Mouse (Mus musculus) R1 (cell line): ENCODE data around the gene P4htm.

Experiments
- DNase-seq: peaks from one replicate; pipeline ENCODE4 v3.0.0-alpha.2; 2018; ENCODE audit warnings: low read depth, low spot score

The P4htm gene

GRCm38 (mm10) chr9:108546875-108547274 lies 50.6 kb downstream of the P4htm start:
- DNase-seq: no peak

GRCm38 (mm10) chr9:108545986-108546385 lies 51.5 kb downstream of the P4htm start:
- DNase-seq: no peak

GRCm38 (mm10) chr9:108540846-108541245 lies 56.6 kb downstream of the P4htm start:
- no peak for DNase-seq

GRCm38 (mm10) chr9:108531496-108531895 lies 66.0 kb downstream of the P4htm start:
- DNase-seq: no peak

- no peak for DNase-seq
These were observed 66.5 kb downstream of the P4htm start for GRCm38 (mm10) chr9:108530954-108531353.
